Mouse (Mus musculus): ENCODE results near the gene Eftud2.

The Eftud2 gene

DNA sequence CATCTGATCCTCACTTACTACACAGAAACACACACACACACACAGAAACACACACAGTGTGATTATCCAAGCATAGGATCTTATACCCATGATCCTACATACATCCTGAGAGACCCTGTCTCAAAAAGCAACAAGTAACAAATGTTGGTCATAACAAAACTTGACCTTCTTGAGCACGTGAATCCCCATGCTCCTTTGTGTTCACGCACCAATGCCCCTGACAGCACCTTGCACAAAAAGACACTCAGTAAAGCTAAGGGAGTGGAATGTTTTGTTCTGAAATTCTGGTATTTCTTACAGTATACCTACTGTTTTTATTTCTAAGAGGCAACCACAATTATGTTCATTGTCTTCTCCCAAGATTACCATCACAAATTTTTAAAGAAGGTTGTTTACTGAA is 1.2 kb downstream of the Eftud2 start:
- DNase-seq (ENCODE audit: low spot score): no peak

- no peak for DNase-seq (ENCODE audit: low spot score)
Observed at GRCm38 (mm10) chr11:102874801-102875334, 5.9 kb downstream of the Eftud2 start.

DNA sequence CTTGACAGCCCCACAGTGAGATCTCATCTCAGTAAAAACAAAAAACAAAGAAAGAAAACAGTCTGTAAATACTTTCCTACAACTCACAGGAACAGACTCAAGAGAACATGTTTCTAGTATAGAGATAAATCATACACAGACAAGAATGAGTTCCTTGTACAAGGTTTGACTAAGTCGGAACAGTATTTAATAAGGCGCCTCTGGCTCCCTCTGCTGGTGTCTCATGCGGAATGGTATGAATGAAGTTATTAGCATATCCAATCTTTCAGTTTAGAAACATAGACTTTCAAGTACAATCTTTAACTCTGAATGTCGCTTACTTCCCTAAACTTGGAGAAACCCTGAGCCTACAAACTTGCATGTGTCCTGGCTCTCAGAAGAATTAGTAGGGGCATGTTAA is 16.5 kb downstream of the Eftud2 start:
- peak; percentile 78 for DNase-seq (ENCODE audit: low spot score)

DNA sequence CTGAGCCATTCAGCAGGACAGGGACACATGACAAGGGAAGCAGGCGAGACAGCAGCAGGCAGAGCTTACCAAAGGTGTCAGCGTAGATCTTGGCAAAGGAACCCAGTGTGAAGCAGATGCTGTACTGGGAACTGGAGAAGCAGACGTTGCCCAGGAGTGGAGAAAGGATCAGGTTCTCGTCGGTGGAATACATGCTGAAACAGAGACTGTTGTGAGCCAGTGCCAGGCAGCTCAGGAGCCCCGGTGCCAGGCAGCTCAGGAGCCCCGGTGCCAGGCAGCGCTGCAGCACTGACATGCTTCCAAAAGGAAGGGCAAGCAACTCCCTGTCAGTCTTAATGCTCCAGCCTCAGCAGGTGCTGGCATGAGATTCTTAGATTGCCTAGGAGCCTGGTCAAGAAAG is 20.9 kb downstream of the Eftud2 start:
- no peak for DNase-seq (ENCODE audit: low spot score)

DNA sequence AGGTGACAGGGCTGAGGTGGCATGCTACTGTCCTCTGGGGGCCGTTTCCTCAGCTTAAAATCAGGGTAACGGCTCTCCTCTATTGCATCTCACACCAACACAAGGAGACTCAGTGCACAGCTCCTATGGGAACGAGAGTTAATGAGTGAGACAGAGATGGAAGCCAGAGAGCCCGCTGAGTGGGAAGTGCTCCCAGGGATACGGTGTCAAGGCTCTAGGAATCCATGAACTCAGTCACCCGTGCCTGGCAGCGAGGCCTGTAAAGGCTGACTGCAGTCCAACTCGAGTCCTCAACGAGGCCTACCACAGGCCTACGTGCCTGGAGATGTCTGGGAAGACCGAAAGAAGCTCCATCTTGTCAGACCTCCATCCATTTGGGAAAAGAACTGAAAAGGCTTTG is 21.8 kb downstream of the Eftud2 start:
- no peak for DNase-seq (ENCODE audit: low spot score)

- no peak for DNase-seq (ENCODE audit: low spot score)
Observed at GRCm38 (mm10) chr11:102855941-102856340, 24.8 kb downstream of the Eftud2 start.

GRCm38 (mm10) chr11:102853760-102854159 is 27.0 kb downstream of the Eftud2 start:
- no peak for DNase-seq (ENCODE audit: low spot score)

- peak; percentile 71 for DNase-seq (ENCODE audit: low spot score)
Observed at GRCm38 (mm10) chr11:102851883-102852282, 28.9 kb downstream of the Eftud2 start.

GRCm38 (mm10) chr11:102845926-102846325 is 34.9 kb downstream of the Eftud2 start:
- no peak for DNase-seq (ENCODE audit: low spot score)

DNA sequence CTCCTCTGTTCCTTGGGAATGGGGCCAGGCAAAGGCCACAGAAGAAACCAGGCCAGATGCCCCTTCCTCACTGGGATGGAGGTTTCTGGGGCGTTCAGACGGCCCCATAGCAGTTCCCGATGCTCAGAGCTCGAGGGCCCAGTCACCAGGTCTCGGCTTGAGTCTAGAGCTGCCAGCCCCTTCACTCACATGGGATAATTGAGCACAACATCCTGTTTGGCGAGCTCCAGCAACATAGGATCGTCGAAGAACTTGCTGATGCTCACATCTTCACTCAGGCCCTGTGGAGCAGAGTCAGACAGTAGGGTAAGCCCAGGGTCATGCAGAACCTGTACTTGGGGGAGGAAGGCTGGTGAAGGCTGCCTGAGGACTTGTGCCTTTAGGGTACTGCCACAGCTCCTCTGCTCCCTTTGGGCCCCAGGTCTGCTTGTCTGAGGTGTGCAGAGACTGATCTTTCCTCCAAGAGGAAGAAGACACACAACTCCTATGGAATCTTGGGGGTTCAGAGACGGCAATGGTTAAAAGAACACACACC is 42.1 kb downstream of the Eftud2 start:
- DNase-seq (ENCODE audit: low spot score): no peak

DNA sequence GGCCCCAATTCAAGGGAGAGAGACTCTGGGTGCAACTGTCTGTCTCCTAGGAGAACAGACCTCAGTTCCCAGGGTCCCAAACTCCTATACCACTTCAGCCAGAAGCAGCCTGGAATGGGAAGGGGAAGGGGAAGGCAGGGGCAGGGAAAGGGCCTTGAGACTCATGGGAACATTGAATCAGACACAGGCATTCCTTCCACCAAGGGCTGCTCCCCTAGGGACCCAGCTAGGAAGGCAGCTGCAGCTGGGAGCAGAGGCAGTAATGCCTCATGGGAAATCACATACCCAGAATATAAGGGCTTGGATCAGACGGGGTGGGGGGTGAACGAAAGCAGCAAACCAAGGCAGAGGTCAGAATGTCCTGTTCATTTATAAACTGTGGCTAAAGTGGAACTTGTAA is 42.7 kb downstream of the Eftud2 start:
- DNase-seq (ENCODE audit: low spot score): no peak

- DNase-seq (ENCODE audit: low spot score): no peak
Observed at GRCm38 (mm10) chr11:102837385-102837784, 43.4 kb downstream of the Eftud2 start.

DNA sequence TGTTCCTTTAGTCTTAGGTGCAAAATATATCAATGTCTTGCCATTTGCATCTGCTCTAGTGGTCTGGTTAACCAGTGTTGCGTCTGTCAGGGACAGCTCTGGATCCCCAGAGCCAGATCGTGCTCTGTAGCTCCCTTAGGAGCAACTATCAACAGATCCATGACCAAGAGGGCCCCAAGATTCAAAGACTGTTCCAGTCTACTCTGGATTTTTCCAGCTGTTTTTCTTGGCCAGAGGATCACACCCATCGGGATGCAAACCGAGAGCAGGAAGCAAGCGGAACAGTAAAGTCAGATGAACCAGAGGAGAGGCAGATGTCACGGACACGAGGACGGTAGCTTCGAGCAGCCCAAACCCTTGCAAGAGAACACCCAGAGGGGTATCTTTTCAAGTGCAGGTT is 44.6 kb downstream of the Eftud2 start:
- DNase-seq (ENCODE audit: low spot score): no peak

DNA sequence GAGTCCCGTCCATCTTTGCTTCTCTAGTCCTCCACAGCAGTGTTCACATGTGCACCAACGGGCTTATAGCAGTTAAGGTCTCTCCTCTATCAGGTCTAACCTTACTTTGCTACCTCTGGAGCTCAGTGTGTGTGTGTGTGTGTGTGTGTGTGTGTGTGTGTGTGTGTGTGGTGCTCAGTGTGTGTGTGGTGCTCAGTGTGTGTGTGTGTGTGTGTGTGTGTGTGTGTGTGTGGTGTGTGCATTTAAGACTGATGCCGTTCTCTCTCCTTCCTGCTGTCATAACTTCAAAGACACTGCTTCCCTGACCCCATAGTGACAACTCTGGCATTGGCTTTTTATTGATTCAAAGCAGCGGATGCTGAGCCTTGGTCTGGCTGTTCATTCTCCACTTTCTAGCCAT is 45.2 kb downstream of the Eftud2 start, which contains the start of gene Higd1b:
TSS of gene Higd1b (plus strand) at position 301 of the 400 bp plus-strand sequence.
- no peak for DNase-seq (ENCODE audit: low spot score)

DNA sequence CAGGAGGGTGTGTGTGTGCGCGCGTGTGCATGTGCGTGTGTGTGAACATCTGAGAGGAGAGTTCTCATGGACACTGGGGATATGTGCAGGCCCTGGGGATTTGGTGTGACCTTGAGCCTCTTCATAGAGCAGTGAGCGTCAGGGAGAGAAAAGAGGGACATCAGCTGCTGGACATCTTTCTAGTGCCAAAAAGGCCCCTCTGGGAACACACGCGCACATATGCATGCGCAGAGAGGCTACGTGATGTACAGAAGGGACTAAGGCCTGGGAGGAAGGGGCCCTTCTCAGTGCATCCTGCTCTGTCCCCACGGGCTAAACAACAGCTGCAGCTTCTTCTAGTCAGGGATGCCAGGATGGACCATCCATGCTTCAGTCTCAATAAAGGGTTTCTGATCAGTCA is 46.6 kb downstream of the Eftud2 start:
- DNase-seq (ENCODE audit: low spot score): no peak

DNA sequence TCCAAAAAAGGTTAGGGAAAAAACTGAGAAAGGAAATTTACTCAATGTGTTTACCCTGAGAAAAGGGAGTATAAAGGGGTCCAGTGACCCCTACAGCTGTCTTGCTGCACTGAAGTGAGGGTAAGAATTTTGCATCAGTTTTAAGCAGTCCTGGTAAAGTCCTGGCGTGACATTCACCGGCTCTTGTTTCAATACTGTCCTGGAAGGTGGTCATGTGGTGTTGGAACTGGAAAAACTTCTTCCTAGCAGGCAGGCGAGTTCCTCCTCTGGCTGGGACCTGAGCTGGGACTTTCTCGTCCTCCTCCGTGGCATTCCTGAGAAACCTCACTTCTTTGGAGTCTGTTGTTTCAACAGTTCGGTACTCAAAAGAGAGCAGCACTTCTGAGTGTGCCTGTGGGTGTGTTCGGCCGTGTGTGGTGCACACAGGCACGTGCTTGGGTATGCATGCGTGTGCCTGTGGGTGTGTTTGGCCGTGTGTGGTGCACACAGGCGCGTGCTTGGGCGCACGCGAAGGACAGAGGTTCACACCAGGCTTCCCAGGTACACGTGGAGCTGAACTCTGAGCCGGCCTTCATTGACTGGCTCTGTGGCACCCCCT is 48.0 kb downstream of the Eftud2 start:
- no peak for DNase-seq (ENCODE audit: low spot score)

- no peak for DNase-seq (ENCODE audit: low spot score)
Observed at GRCm38 (mm10) chr11:102830276-102830675, 50.5 kb downstream of the Eftud2 start.

DNA sequence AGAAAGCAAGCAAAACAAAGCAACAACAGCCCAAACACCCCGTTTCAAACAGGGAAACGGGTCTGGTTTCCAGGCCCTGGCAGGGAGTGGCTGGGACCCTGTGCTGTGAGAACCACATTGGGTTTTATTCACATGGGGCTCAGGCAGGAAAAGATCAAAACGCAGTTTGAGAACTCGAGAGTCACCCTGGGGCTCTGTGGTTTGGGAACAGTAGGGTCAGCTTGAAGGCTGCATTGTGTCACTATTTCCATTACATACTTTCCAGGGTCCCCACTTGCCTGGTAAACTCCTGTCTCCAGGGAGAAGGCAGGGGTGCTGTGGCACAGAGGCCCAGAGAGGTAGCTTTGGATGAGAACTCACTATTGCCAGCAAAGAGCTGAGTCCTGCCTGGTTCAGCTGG is 53.7 kb downstream of the Eftud2 start:
- DNase-seq (ENCODE audit: low spot score): no peak

DNA sequence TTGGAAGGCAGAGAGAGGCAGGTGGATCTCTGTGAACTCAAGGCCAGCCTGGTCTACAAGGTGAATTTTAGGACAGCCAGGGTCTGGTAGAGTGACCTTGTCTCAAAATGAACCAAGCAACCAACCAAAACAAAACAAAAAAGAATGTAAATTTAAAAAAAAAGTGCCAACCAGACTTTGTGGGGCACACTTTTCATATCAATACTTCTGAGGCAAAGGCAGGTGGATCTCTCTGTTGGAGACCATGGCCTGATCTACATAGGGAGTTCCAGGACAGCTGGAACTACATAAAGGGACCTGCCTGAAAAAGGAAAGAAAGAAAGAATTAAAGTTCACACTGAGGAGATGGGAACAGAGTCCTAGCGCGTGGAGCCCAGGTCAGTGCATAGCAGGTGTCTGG is 54.3 kb downstream of the Eftud2 start:
- DNase-seq (ENCODE audit: low spot score): no peak

DNA sequence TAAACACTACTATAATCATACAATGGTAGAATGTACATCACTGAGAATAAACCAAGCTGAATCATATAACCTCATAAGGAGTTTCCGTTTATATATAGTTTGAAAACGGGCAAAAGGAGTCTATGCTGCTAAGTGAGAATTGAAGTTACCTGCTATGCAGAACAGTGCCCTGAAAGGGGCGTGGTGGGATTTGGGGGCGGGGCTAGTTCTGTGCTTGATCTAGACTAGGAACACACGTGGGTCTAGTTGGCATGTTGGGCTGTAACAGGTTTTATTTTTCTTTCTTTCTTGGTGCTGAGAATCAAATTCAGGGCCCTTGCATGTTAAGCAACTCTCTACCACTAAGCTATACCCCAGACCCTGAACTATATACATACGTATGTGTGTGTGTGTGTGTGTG is 59.6 kb downstream of the Eftud2 start:
- DNase-seq (ENCODE audit: low spot score): no peak

DNA sequence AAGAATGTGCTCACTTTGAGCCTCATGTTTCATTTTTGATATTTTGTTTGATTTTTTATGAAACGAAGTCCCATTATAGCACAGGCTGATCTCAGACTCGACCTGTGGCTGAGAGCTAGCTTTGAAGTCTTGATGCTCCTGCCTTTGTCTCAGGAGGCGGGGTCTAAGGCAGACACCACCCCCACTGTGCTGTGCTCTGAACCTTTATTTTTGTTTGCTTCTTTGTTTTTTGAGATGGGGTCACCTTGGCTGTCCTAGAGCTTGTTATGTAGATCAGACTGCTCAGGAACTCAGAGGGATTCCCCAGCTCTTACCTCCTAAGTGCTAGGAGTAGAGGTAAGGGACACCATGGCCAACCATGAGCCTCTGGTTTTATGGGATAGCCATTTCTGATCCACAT is 60.4 kb downstream of the Eftud2 start:
- no peak for DNase-seq (ENCODE audit: low spot score)

DNA sequence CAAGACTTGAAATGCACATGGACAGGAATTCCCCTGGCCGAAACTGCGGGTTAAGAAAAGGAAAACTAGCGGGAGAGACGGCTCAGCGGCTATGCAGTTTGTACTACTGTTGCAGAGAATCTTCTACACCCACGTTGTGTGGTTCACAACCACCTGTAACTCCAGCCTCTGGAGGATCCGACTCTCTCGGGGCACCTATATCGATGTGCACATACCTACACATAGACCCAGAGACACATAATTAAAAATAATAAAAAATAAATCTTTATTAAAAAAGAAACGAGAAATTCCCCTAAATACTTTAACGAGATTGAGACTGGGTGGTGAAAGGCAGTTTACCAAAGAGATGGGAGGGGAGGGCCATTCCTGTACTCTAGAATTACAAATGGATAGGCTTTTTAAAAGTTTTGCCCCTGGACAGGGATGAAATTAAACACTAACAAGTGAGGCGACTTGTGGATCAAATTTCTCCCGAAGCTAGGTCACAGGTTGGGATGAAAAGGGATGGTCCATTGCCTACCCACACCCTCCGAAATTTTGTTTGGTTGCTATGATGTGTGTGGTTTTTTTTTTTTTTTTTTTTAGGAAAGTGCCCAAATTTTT is 60.9 kb downstream of the Eftud2 start:
- DNase-seq (ENCODE audit: low spot score): no peak

DNA sequence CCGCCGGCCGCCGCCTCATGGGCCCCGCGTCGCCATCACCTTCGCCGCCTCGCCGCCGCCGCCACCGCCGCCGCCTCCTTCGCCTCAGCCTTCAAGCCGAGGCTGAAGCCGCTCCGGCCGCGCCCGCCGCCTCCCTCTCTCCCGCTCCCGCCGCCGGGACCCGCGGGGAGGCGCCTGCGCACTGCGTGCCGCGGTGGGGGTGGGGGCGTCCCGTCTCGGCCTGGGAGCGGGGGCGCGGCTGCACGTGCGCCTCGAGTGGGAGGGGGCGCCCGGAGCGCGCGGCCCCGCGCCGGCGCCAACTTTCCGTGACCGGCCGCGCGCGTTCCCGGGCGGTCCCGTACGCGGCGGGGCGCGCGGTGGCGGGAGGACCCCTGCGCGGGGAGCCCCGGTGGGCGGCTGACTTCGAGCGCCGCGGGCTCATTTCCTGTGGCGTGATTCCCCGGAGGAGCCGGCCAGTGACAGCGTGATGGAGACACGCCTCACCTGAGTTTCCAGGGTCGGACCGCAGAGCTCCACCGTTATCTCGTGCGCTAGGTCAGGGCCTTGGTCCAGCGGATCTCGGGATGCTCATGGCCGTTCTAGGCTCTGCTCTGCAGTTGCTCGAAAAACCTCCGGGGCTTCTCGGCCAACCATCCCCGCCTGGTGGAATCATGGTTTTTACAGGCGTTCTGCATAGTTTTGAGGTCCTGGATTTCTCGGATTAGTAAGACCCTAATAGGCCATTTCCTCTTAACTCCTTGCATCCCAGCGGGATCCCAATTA is 61.6 kb downstream of the Eftud2 start, which contains the start of gene Gjc1:
TSS of gene Gjc1 (minus strand) at position 680 of the 762 bp plus-strand sequence.
- peak; percentile 65 for DNase-seq (ENCODE audit: low spot score)
